Mouse (Mus musculus) mammary gland, adult 2 months (tissue): Measurements from ENCODE around the gene Bhlha9. TPM values are rescaled to one million over a fixed set of nuclear protein-coding genes. Genes with fewer than 3 reads are reported as not detected.

Experiments
- polyA plus RNA-seq: library from polyadenylated mRNA; depleted of rRNA; stranded (reverse); fragments of >200 nt; gene quantifications from 2 replicates; pipeline ENCODE4 v1.2.3, GENCODE M21; 2012; ENCODE audit warnings: low replicate concordance; rRNA removed

The Bhlha9 gene
- polyA plus RNA-seq, result not detected in 2 replicates

GRCm38 (mm10) chr11:76671871-76672475 is at the start of gene Bhlha9:
Gene Bhlha9 (plus strand): TSS chr11:76672470.

GRCm38 (mm10) chr11:76679508-76679907 is 7.2 kb downstream of the Bhlha9 start, which contains the start of gene Trarg1:
Gene Trarg1 (plus strand): TSS chr11:76679808.

Other genes with a start within 250 kb of the Bhlha9 start
- gene Abr, start 50.2 kb upstream of the Bhlha9 start, polyA plus RNA-seq, result 27.4 and 31.7 TPM in 2 replicates
- gene Trarg1, start 7.3 kb downstream of the Bhlha9 start, polyA plus RNA-seq, result 38.7 and 44.2 TPM in 2 replicates
- 15.2 and 23.7 TPM in 2 replicates for gene Gosr1, start 91.1 kb downstream of the Bhlha9 start, polyA plus RNA-seq
- gene Cpd, start 174.5 kb downstream of the Bhlha9 start, polyA plus RNA-seq, result 22.9 and 33.1 TPM in 2 replicates
- gene Tmigd1, start 229.7 kb downstream of the Bhlha9 start, polyA plus RNA-seq, result 0.32 TPM in 2 replicates